Mouse (Mus musculus) G1E (cell line): ENCODE measurements around the gene Pgbd5. TPM values are rescaled to one million over a fixed set of nuclear protein-coding genes. Genes with fewer than 3 reads are reported as not detected.
A peak's percentile ranks its signal among the peaks of the same experiment; 100 is the strongest.

Source experiments
- ATAC-seq: 2 replicates; pipeline ENCODE4 v1.8.0; 2016; ENCODE audit warnings: mild to moderate bottlenecking; ENCODE audit not compliant: insufficient number of reproducible peaks, poor library complexity, low FRiP score, severe bottlenecking; ENCODE audit errors: extremely low read depth
- DNase-seq: peaks from one replicate; pipeline ENCODE4 v3.0.0; 2012; ENCODE audit warnings: low spot score
- H3K27me3 ChIP-seq: 2 replicates; pipeline ENCODE4 v1.6.1; 2012; ENCODE audit warnings: mild to moderate bottlenecking, low read length, inconsistent platforms; ENCODE audit not compliant: insufficient read depth
- H3K36me3 ChIP-seq: replicated peaks from 2 replicates; pipeline ENCODE3; 2012; ENCODE audit warnings: mild to moderate bottlenecking, inconsistent platforms
- H3K4me1 ChIP-seq: 2 replicates; pipeline ENCODE4 v1.6.1; 2012; ENCODE audit warnings: low read depth, low read length, inconsistent platforms, mixed read lengths; ENCODE audit not compliant: insufficient read depth
- H3K4me3 ChIP-seq: 2 replicates; pipeline ENCODE4 v1.5.1; 2012; ENCODE audit warnings: low read depth, mild to moderate bottlenecking, inconsistent platforms, low read length, moderate library complexity, mixed read lengths
- H3K9me3 ChIP-seq: replicated peaks from 2 replicates; pipeline ENCODE4 v1.6.1; 2012; ENCODE audit warnings: inconsistent platforms
- CTCF ChIP-seq: IDR thresholded peaks from 2 replicates; pipeline ENCODE4 v1.5.1; 2012; ENCODE audit warnings: low read depth, low read length, inconsistent platforms, mixed read lengths
- GATA1 ChIP-seq: IDR thresholded peaks from 2 replicates; pipeline ENCODE4 v1.6.1; 2012; ENCODE audit warnings: borderline replicate concordance, low read length, inconsistent platforms, mixed read lengths
- GATA2 ChIP-seq: IDR thresholded peaks from 2 replicates; pipeline ENCODE4 v1.6.1; 2012; ENCODE audit warnings: low read depth, low read length, inconsistent platforms, borderline replicate concordance
- POLR2AphosphoS5 ChIP-seq: IDR thresholded peaks from 2 replicates; pipeline ENCODE4 v1.6.1; 2012; ENCODE audit warnings: low read depth, low read length, inconsistent platforms; ENCODE audit not compliant: insufficient replicate concordance
- TAL1 ChIP-seq: conservative IDR thresholded peaks from 2 replicates; pipeline ENCODE4 v1.6.1; 2012; ENCODE audit warnings: low read depth, low read length, inconsistent platforms, mixed read lengths
- polyA plus RNA-seq: library from polyadenylated mRNA; stranded (reverse); fragments of >175 nt; gene quantifications from 2 replicates; pipeline ENCODE4 v1.2.3, GENCODE M21; 2012
- total RNA-seq, 2 experiments: library from RNA; stranded (forward) in 1 of 2; stranded (reverse) in 1 of 2; fragments of 200-1000 nt in 1 of 2; fragments of >200 nt in 1 of 2; fragmentation: Nextera tagmentation in 1 of 2; gene quantifications; 2 replicates each; pipeline ENCODE4 v1.2.3; 2014 to 2017

The Pgbd5 gene
- total and polyA plus RNA-seq, 3 experiments = 0.22 TPM; not detected in 2

DNA sequence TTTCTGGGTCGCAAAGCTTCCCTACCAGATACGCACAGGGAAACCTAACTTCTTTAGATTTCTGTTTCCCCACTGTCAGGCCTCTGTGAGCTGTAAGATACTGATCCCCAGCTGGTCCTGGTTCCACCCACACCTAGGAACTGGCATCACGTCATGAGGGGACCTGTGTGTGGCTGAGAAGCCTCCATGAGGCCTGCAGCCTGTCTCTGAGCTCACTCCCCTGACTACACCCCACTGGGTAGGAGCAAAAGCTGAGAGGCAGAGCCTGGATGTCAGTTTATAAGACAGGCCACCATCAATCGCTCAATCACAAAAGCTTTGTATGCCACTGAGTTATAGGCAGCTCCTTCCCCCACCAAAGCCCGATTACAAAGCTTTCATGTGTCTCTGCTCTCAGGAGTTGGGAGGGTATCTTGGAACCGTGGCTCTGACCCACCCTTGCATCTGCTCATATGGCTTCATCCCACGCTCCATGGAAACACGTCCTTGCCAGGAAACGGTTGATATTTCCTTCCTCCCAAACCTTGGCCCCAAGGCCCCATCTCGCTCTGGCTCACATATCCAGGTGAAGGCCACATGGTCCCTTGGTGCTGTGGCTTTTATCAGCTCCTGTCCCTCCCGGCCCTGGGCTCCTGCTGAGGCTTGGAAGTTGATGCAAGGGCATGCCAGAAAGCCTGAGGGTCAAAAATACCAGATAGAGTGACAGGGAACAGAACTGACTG is 26.1 kb downstream of the Pgbd5 start:
- H3K4me1 ChIP-seq = no peaks in the 10 kb centered on the region
- H3K27me3 ChIP-seq = no peaks in the 10 kb centered on the region
- no peaks in the 10 kb centered on the region for H3K36me3 ChIP-seq
- ATAC-seq (no peak), DNase-seq (no peak)
- no peak for TF ChIP-seq POLR2AphosphoS5
- peaks cover 45% of the 10 kb centered on the region for H3K9me3 ChIP-seq
- H3K4me3 ChIP-seq = no peak overlapping the region

DNA sequence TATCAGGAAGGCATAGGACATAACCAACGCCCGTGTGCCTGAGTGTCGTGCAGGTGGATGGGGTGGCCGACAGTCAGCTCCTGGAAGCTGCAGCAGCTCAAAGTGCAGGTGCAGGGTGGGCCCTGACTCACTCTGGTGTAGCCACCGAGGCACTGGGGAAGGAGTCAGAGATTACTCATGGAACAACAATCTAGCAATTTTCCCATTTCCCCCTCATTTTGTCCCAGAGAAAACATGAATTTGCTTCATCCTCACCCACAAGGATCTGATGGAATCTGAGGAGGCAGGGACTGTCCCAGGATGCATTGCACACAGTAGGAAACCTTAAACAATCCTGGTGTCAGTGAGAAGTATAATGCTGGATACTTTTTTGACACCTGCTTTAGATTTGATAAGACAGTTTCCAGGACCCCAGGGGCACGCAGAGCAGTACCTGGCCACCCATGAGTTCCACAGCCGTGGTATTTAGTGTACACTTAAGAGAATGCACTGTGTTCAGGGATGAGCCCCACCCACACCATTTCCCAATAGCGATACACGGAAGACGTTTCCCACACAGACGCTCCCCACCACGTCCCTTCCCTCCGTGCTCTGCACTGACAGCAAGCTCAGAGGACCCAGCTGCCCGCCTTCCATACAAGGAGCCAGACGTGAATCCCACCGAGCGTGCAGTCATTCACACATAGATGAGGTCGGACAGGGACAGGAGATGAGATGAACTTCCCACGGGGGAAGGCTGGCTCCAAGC is 26.8 kb downstream of the Pgbd5 start:
- TF ChIP-seq GATA1 = no peak
- TF ChIP-seq TAL1 = no peak
- no peak for TF ChIP-seq CTCF
- no peak for TF ChIP-seq GATA2
- H3K4me3 ChIP-seq = no peak overlapping the region
- H3K4me1 ChIP-seq = no peaks in the 10 kb centered on the region
- no peak for DNase-seq
- ATAC-seq = 0 out of 2 replicates have a peak, but pooled peaks have one; percentile 15
- H3K9me3 ChIP-seq = peaks cover 41% of the 10 kb centered on the region
- H3K27me3 ChIP-seq = no peaks in the 10 kb centered on the region
- H3K36me3 ChIP-seq = no peaks in the 10 kb centered on the region

DNA sequence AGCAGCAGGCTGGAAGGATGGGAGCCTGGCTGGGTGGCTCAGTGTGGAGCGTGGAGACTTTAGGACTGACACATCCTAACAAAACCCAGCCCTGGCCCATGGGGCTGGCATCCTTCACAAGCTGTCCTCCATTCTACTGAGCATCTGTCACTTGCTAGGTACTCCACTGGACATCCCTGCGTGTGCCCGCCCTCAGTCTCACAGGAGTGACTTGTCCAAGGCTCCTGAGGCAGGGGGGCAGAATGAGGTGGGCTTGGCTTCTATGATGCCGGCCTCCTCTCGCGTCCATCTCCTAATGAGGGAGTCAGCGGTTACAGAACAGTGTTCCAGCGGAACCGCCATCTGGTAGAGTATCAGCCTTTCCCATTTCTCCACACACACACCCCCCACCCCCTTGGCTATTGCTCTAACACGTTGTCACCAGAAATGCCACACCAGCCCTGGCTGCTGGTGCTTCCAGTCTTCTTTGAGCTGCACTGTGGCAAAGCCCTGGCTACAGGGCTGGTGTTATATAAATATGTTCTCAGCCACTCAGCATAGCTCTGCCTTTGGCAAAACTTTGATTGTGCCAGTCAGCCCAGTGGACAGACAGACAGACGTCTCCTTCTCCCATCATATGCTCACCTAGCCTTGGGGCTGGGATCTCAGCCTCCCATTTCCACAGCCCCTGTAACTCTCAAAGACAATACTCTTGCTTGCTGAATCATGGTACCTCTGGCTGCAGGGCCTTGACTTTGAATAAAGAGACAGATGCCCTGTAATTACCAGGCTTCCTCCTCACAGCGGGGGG is 34.8 kb downstream of the Pgbd5 start:
- ATAC-seq = no peak
- Histone ChIP-seq H3K27me3 (no peaks in the 10 kb centered on the region; the same call in 1 of the 2 replicates), H3K4me1 (no peaks in the 10 kb centered on the region), H3K9me3 (peaks cover 39% of the 10 kb centered on the region), H3K4me3 (no peak overlapping the region), H3K36me3 (no peaks in the 10 kb centered on the region)
- no peak for DNase-seq
- TF ChIP-seq GATA2 (no peak), POLR2AphosphoS5 (no peak), GATA1 (no peak), CTCF (no peak), TAL1 (no peak)

DNA sequence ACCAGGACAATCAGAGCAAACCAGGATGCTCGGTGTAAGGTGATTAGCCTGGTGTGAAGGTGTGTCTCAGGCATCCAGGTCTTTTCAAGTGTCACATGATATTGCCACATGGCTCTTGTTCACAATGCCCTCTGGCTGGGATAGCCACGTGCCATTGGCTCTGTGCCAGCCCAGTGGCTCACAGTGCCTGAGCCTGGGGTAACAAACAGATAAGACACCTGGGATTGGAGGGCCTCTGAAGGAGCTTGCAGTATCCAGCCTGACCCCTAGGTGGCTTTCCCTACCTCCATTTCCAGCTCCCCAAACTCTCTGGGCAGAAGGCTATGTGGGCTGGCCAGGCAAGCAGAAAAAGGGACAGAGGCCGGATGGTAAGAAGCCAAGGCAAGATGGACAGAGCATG is 35.6 kb downstream of the Pgbd5 start:
- peaks cover 44% of the 10 kb centered on the region for H3K9me3 ChIP-seq
- DNase-seq (no peak), ATAC-seq (no peak)
- no peak overlapping the region for H3K4me3 ChIP-seq
- H3K27me3 ChIP-seq = no peaks in the 10 kb centered on the region; the same call in 1 of the 2 replicates
- no peak for TF ChIP-seq GATA1
- TF ChIP-seq TAL1 = no peak
- TF ChIP-seq GATA2 = no peak
- TF ChIP-seq CTCF = no peak
- TF ChIP-seq POLR2AphosphoS5 = no peak
- no peaks in the 10 kb centered on the region for H3K36me3 ChIP-seq
- no peaks in the 10 kb centered on the region for H3K4me1 ChIP-seq

DNA sequence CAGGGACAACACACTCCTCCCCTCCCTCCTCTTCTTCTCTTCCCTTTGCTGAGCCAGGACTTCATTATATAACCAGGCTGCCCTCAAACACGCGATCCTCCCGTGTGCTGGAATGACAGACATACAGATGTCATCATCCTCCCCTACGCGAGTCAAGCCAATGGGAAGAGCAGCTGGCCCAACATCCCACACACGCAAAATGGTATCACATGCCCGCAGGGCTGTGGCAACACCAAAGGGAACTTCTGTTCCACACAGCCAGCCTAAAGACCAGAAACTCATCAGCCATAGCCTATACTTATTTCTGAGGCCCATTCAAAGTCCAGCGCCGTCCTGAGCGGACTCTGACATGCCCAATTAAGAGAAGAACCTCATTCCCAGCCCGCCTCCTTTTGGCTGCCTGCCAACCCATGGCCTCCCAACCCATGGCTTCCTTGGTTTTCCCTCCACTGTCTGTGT is 40.0 kb downstream of the Pgbd5 start:
- Histone ChIP-seq H3K4me3 (no peak overlapping the region), H3K27me3 (peaks cover 3% of the 10 kb centered on the region; the same call in 1 of the 2 replicates)
- ATAC-seq = no peak

DNA sequence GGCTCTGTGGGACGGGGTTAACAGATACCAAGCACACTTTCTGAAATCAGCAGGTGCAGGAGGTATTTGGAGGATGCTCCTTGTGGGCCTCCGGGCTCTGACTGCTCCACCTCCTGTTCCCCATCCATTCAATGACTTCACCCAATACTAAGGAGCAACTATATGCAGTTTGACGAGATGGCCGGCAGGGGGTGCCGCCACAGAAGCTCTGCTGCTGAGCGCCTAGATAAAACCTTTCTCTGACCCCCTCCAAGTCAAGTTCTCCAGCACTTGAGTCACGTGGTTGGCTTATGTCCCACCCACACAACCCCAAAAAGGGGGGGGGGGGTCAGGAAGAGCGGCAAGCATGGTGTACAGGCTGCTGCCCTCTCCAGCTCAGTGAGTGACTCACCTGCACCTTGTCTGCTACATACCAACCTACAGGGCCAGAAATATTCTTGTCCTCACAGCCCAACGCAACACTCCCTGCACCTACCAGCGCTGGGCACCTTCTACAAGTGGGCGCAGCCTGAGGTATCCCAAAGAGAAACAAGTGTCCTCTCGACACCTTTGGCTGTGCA is 40.5 kb downstream of the Pgbd5 start:
- no peaks in the 10 kb centered on the region for H3K36me3 ChIP-seq
- TF ChIP-seq GATA1 (no peak), CTCF (no peak), POLR2AphosphoS5 (no peak)
- peaks cover 3% of the 10 kb centered on the region; the same call in 1 of the 2 replicates for H3K27me3 ChIP-seq
- peaks cover 44% of the 10 kb centered on the region for H3K9me3 ChIP-seq
- no peak for DNase-seq
- no peaks in the 10 kb centered on the region for H3K4me1 ChIP-seq
- no peak overlapping the region for H3K4me3 ChIP-seq
- ATAC-seq = peak; percentile 28; the same call in 1 of the 2 replicates

More for the DNA sequence above, 40.0 kb downstream of the Pgbd5 start:
- no peak for TF ChIP-seq TAL1
- no peak for TF ChIP-seq GATA1
- TF ChIP-seq GATA2 = no peak
- DNase-seq = no peak
- no peaks in the 10 kb centered on the region for H3K4me1 ChIP-seq
- H3K36me3 ChIP-seq = no peaks in the 10 kb centered on the region
- H3K9me3 ChIP-seq = peaks cover 47% of the 10 kb centered on the region
